Mouse (Mus musculus) thymus, postnatal 36 days (tissue): ENCODE data around the gene Pik3cd.

Source experiments
- DNase-seq, 2 experiments: peaks; one replicate each; pipeline ENCODE4 v3.0.0; 2022; ENCODE audit warnings: mixed read lengths in 2 of 2

Gene Pik3cd

GRCm38 (mm10) chr4:149723855-149724731 lies 21.7 kb upstream of the Pik3cd start:
- DNase-seq, result peak; percentile 53 to 55

GRCm38 (mm10) chr4:149723021-149723390 lies 20.6 kb upstream of the Pik3cd start:
- no peak for DNase-seq

- DNase-seq, result no peak
Observed at GRCm38 (mm10) chr4:149722104-149723020, 20.0 kb upstream of the Pik3cd start.

DNA sequence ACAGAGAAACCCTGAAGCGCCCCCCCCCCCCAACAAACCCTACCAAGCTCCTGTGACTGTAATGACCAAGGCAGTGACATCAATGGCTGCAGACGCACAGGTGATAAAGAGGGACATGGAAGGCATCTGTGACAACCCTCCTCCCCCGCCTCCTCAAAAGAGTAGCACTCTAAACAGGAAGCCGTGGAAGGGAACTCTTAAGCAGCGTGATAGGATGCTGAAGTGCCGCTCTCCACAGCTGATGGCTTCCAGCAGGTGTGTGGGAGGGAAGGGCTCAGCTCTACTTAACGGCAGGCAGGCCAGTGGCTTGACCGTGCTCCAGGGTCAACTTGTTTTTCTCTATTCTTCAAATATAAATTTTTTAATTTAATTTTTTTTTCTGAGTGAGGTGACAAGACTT lies 18.8 kb upstream of the Pik3cd start:
- DNase-seq, result peak in 1 of 2 experiments; percentile 46

GRCm38 (mm10) chr4:149719686-149720085 lies 17.3 kb upstream of the Pik3cd start:
- peak; percentile 31 to 33 for DNase-seq

GRCm38 (mm10) chr4:149714542-149714941 lies 12.2 kb upstream of the Pik3cd start:
- DNase-seq, result no peak

GRCm38 (mm10) chr4:149711955-149712354 lies 9.6 kb upstream of the Pik3cd start:
- DNase-seq, result peak; percentile 38 to 39

DNA sequence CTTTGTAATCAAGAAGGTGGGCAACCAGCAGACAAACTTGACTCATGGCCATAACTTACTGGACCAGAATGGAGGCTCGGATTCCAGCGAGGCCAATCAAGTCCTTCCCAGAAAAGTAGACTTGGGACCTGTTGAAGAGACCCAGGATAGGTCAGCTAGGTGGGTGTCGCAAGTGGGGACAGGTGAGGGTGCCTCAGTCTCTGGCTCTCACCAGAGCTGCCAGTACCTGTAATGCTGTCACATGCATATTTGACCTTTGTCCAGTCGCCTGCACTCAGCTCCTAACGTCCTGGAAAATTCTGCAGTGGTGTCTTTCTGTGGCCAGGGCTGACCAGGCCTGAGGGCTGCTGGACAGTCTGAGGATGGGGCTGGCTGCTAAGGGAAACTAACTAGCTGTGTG lies 9.1 kb upstream of the Pik3cd start:
- DNase-seq, result no peak

GRCm38 (mm10) chr4:149710510-149710909 lies 8.1 kb upstream of the Pik3cd start:
- peak; percentile 67 to 80 for DNase-seq

- DNase-seq, result peak; percentile 34 to 41
Observed at GRCm38 (mm10) chr4:149705941-149706340, 3.6 kb upstream of the Pik3cd start.

- no peak for DNase-seq
Observed at GRCm38 (mm10) chr4:149705298-149705697, 2.9 kb upstream of the Pik3cd start.

DNA sequence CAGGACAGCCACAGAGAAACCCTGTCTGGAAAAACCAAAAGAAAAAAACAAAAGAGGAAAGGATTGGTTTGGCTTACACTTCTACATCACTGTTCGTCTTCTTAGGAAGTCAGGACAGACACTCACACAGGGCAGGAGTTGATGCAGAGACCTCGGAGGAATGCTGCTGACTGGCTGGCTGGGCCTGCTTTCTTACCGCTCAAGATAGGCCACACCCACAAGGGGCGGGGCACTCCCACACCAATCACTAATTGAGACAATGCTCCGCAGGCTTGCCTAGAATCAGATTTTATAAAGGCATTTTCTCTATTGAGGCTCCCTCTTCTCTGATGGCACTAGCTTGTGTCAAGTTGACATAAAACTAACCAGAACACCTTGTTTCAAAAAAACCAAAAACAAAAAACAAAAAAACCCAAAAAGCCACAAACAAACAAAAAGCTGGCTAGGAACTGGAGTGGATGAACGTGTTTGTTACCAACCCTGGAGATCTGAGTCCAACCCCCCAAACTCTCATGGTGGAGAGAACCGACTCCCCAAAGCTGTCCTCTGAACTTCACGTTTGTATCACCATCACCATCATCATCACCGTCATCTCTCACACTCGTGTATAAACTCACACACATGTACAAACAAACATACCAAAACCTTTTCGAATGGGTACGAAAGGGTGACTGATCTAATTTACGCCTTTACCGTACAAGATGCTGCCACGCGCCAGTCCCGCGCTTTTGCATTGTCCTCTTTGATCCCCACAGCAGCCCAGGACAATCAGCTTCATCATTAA lies 753 bp downstream of the Pik3cd start:
- DNase-seq, result peak; percentile 81 to 85

- no peak for DNase-seq
Observed at GRCm38 (mm10) chr4:149699953-149700352, 2.4 kb downstream of the Pik3cd start.

- peak; percentile 78 to 79 for DNase-seq
Observed at GRCm38 (mm10) chr4:149698197-149698821, 4.1 kb downstream of the Pik3cd start.

DNA sequence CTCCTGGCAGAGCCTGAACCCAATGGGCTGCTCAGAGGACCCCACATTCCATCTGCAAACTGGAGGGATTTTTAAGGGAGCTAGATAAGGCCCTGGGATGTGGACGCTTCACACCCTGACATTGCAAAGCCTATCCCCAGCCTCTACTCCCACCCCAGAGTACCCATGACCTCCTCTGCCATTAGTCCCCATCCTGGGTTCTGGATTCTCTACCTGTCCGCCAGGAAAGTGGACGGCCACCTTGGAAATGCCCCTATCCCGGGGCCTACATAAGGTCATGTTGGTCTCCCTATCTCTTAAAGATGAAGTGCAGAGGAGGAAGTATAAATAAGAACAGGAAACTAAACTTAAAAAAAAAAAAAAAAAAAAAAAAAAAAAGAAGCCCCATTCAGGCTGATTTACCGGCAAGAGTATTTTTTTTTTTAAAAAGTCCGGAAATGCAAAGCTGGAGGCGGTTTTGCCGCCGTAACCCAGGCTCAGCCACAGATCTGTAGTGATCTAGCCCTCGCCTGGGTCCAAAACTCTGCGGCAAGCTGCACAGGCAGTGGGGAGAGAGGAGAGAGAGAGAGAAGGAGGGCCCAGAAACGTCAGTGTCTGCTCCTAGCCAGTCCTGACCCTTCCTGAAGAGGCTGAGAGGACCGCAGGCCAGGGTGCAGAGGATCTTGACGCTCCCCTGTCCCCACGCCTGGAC lies 4.7 kb downstream of the Pik3cd start:
- DNase-seq, result peak; percentile 66 to 77

- DNase-seq, result peak; percentile 34 to 44
Observed at GRCm38 (mm10) chr4:149696189-149696971, 6.0 kb downstream of the Pik3cd start.

DNA sequence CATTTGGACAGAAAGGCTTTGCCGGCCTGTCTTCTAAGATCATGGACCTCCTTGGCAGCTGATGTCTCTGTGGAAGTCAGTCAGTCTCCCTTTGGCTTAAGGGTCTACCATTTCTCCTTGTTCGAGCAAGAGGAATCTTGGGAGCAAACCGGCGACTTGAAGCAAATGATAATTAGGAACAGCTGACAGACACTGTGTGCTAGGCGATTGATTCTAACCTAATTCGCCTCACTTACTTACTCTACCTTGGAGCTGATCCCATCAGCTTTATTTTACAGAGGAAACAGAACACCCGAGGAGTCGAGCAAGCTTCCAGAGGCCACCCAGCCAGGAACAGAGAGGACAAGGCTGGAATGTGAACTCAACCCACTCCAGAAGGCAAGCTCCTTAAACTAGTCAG lies 11.0 kb downstream of the Pik3cd start:
- DNase-seq, result no peak

DNA sequence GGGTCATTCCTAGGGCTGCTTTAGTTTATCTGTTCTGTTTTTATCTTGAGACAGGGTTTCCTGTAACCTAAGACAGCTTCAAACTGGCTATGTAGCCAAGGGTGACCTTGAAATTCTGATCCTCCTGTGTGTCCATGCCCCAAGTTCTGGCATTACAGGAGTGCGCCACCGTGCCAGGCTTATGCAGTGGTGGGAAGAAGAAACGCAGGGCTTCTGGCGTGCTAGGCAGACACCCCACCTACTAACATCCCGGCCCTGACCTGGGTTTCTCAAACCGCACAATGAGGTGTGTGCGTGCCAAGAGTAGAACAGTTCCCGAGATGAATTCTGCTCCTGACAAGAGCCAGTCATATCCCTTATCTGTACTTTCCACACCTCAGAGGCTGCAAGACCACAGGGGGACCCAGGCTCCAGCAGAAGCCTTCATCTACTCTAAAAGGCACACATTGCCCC lies 11.5 kb downstream of the Pik3cd start:
- no peak for DNase-seq

- no peak for DNase-seq
Observed at GRCm38 (mm10) chr4:149689822-149690700, 12.3 kb downstream of the Pik3cd start.

DNA sequence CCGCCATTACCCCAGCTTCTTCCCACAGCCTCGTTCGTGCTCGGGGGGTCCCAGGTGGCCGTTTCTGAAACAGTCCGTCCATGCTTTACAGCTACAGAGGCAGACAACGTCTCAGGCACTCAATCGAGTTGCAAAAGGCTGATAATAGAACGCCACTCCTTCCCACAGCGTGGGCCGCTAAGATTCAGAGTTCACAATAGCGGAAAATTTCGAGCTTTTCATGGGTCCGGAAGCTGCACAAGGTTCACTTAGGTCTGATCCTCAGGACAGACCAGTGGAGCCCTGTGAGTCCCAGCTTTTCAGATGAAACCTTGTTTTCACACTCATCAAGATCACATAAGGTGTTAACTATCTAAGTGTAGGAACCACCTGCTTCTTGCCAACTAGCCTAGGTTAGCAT lies 13.5 kb downstream of the Pik3cd start:
- DNase-seq, result no peak
